Mouse (Mus musculus) megakaryocyte, embryonic 14.5 days (primary cell): ENCODE results near the gene Myh1.

Experiments used
- FLI1 ChIP-seq: IDR thresholded peaks from 2 replicates; pipeline ENCODE4 v1.6.1; 2012; ENCODE audit warnings: low read length, inconsistent platforms, mixed read lengths
- GATA1 ChIP-seq: IDR thresholded peaks from 3 replicates; pipeline ENCODE4 v1.6.1; 2012; ENCODE audit warnings: mixed read lengths, low read length, inconsistent platforms, borderline replicate concordance

DNA sequence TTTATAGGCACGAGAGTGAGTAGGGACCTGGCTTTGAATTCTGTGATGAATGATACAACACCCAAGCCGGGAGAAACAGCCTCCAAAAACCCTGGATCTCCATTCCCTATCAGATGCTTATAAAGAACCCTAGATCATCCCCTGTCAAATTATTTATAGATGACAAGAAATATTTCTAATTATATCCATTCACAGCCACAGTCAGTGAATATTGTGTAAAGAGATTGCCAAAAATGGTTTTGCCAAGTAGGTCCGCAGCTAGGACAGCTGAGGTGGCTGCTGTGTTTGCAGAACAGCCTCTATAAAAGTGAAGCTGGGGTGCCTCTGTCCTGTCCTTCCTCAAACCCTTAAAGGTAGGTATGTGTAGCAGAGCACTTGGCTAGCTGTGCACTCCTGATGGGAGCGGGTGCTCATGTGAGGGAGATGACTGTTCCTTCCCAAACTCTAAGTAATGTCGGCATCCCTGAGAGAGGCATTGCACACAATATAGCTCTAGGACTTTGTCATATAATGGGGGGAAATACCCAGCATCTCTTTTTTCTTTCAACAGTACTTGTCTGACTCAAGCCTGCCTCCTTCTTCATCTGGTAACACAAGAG lies 37.7 kb downstream of the Myh1 start, which contains the start of gene Myh4:
- TF ChIP-seq GATA1 (no peak), FLI1 (no peak)
